ENCODE assay signal across 23 mouse cellular contexts in genomic region chr3:148933160-148933559, GRCm38 (mm10). TPM values are rescaled to one million over a fixed set of nuclear protein-coding genes. Genes with fewer than 3 reads are reported as not detected.
A peak's percentile ranks its signal among the peaks of the same experiment; 100 is the strongest.
DNase-seq lines count a peak whose midpoint lies in the region; ATAC-seq and TF ChIP-seq lines count a peak whose summit lies in the region.
"Had no signal": no experiment of that assay in that cellular context is flagged by ENCODE, and none has a peak within 500 bp of the region (broad histone marks: within the 10 kb centered on the region; RNA-seq: fewer than 3 reads in every experiment).

No protein-coding gene starts in this region.

- peak overlapping the region; percentile 41 for H3K27ac ChIP-seq in bone marrow macrophage, adult 2 months (ENCODE audit: insufficient read depth, low read depth, low read length)
- H3K27ac ChIP-seq in left cerebral cortex, adult 2 months, result no peak overlapping the region
- H3K27ac ChIP-seq: embryonic facial prominence, embryonic 12.5 days; heart, adult 2 months; hindbrain, embryonic 12.5 days had no signal

- no peak for TF ChIP-seq CTCF in bone marrow macrophage, adult 2 months (IDR thresholded peaks at IDR 0.05; ENCODE audit: low read depth, low read length)
- no peak for TF ChIP-seq CTCF in left cerebral cortex, adult 2 months (IDR thresholded peaks at IDR 0.05)

- intact Hi-C loops in left cerebral cortex, adult 2 months (cut with DNase I), result no loop called here

- DNase-seq in 416B (ENCODE audit: low read depth), result peak; percentile 58
- no peak for DNase-seq in cerebellum, postnatal 25 days
- no peak for DNase-seq in left cerebral cortex, adult 2 months (ENCODE audit: extremely low spot score in 1 of 2, low spot score in 2 of 2)
- DNase-seq in left cerebral cortex, adult 18-20 months (ENCODE audit: low spot score in 2 of 2), result no peak
- no peak for DNase-seq in thymus, postnatal 4 days
- DNase-seq: adrenal gland, postnatal 14 days; cerebellum, adult 2 months; cerebellum, postnatal 10 days; gastrocnemius, postnatal 36 days; heart, adult 2 months; heart, postnatal 36 days had no signal

- H3K4me1 ChIP-seq in bone marrow macrophage, adult 2 months (ENCODE audit: control insufficient read depth, insufficient read depth, low read length), result peaks cover 20% of the 10 kb centered on the region

- TF ChIP-seq POLR2A in bone marrow macrophage, adult 2 months (IDR thresholded peaks at IDR 0.05; ENCODE audit: borderline replicate concordance, low read depth, low read length), result no peak

- ATAC-seq in hematopoietic stem cell, adult 5-6 weeks (replicated peaks in 1 of 2; ENCODE audit: insufficient read depth in 1 of 2, low FRiP score in 2 of 2, low TSS enrichment in 1 of 2, low read depth in 1 of 2, poor library complexity in 2 of 2, severe bottlenecking in 2 of 2), result peak; percentile 74 to 75
- ATAC-seq in megakaryocyte progenitor cell, adult 5-6 weeks (replicated peaks; ENCODE audit: poor library complexity), result peak; percentile 71
- ATAC-seq: activated CD4-positive, CD25-positive, alpha-beta regulatory T cell, adult 4 months; forebrain, embryonic 15.5 days; hindbrain, embryonic 16.5 days; inflammation-experienced regulatory T-cells, adult 6 months; Patski had no signal

- H3K4me3 ChIP-seq in bone marrow macrophage, adult 2 months (ENCODE audit: insufficient read depth, low read length), result no peak overlapping the region
- H3K4me3 ChIP-seq in left cerebral cortex, adult 2 months, result no peak overlapping the region
- H3K4me3 ChIP-seq: embryonic facial prominence, embryonic 12.5 days; forebrain, embryonic 15.5 days; heart, adult 2 months; heart, embryonic 13.5 days; hindbrain, embryonic 12.5 days had no signal

RNA-seq across cellular contexts. Expression of gene Adgrl2, which starts 57.2 kb away (rescaled TPM):
- polyA plus RNA-seq in bone marrow macrophage, adult 2 months (2012; ENCODE audit: insufficient read depth, insufficient read length, missing spikeins), result 42.2 and 45.1 TPM in 2 replicates
- 17.0 and 19.8 TPM in 2 replicates for total RNA-seq in hematopoietic stem cell, adult 5-6 weeks (2017)
- total RNA-seq in megakaryocyte progenitor cell, adult 5-6 weeks (2015), result 9.0 and 15.0 TPM in 2 replicates
- total RNA-seq in megakaryocyte progenitor cell, adult 5-6 weeks (2017), result 4.2 and 7.1 TPM in 2 replicates
- 100 to 1,000 TPM; 122 to 126 TPM for total RNA-seq in left cerebral cortex, adult 2 months (2021)
- total RNA-seq in left cerebral cortex, adult 18-20 months (2021), result 100 to 1,000 TPM; 103 to 109 TPM
- total RNA-seq: MEL had no signal
